Mouse (Mus musculus) hindbrain, postnatal 0 days (tissue): ENCODE results near the gene Rhbdl3. TPM values are rescaled to one million over a fixed set of nuclear protein-coding genes. Genes with fewer than 3 reads are reported as not detected.

ENCODE experiments used
- ATAC-seq: fragments of 200-750 bp; cut with Nextera tagmentation; 2 replicates; pipeline ENCODE4 v1.8.0; 2017; ENCODE audit warnings: mild to moderate bottlenecking, moderate TSS enrichment, moderate library complexity
- DNase-seq: peaks from one replicate; pipeline ENCODE4 v3.0.0-alpha.2; 2015; ENCODE audit warnings: low spot score
- H3K27ac ChIP-seq: fragments of 300-500 bp; sonication (generic); 2 replicates; pipeline ENCODE4 v1.5.1; 2014; ENCODE audit warnings: mild to moderate bottlenecking
- H3K27me3 ChIP-seq: fragments of 300-500 bp; sonication (generic); 2 replicates; pipeline ENCODE4 v1.6.1; 2014; ENCODE audit warnings: low read length, mixed read lengths; ENCODE audit not compliant: insufficient read depth
- H3K36me3 ChIP-seq: fragments of 300-500 bp; sonication (generic); 2 replicates; pipeline ENCODE4 v1.6.1; 2014; ENCODE audit warnings: low read length, mixed read lengths; ENCODE audit not compliant: insufficient read depth
- H3K4me1 ChIP-seq: fragments of 300-500 bp; sonication (generic); 2 replicates; pipeline ENCODE4 v1.6.1; 2014; ENCODE audit warnings: antibody characterized with exemption, low read length, mixed read lengths; ENCODE audit not compliant: insufficient read depth
- H3K4me2 ChIP-seq: fragments of 300-500 bp; sonication (generic); 2 replicates; pipeline ENCODE4 v1.6.1; 2014; ENCODE audit warnings: low read depth, mild to moderate bottlenecking, low read length, moderate library complexity, mixed read lengths
- H3K4me3 ChIP-seq: fragments of 300-500 bp; sonication (generic); 2 replicates; pipeline ENCODE4 v1.5.1; 2014; ENCODE audit warnings: low read length
- H3K9ac ChIP-seq: fragments of 300-500 bp; sonication (generic); replicated peaks from 2 replicates; pipeline ENCODE4 v1.6.1; 2014; ENCODE audit warnings: mild to moderate bottlenecking, low read length, moderate library complexity, mixed read lengths
- H3K9me3 ChIP-seq: fragments of 300-500 bp; sonication (generic); 2 replicates; pipeline ENCODE4 v1.6.1; 2016; ENCODE audit warnings: low read length, mixed read lengths
- CTCF ChIP-seq: IDR thresholded peaks from 2 replicates; pipeline ENCODE4 v1.5.1; 2016; ENCODE audit warnings: antibody characterized with exemption, control low read depth, low read depth
- WGBS: fragments of 180-500 bp; shearing (Covaris S2); extraction: QIAGEN DNeasy Blood & Tissue Kit; methylation state at CpG from one replicate; pipeline ENCODE4 v1.1.7; 2014; 5-methylcytosine and 5-hydroxymethylcytosine counted together
- polyA plus RNA-seq: library from polyadenylated mRNA; unstranded; fragments of >200 nt; fragmentation: Nextera tagmentation; extraction: Ambion mirVana; gene quantifications from 2 replicates; pipeline ENCODE4 v1.2.1, GENCODE M21; 2015
- total RNA-seq: library from RNA; depleted of rRNA; stranded (reverse); fragments of >200 nt; gene quantifications from 2 replicates; pipeline ENCODE4 v1.2.3, GENCODE M21; 2014

The Rhbdl3 gene
- total and polyA plus RNA-seq, 2 experiments from 2014 or later = 2.7 to 7.5 TPM

DNA sequence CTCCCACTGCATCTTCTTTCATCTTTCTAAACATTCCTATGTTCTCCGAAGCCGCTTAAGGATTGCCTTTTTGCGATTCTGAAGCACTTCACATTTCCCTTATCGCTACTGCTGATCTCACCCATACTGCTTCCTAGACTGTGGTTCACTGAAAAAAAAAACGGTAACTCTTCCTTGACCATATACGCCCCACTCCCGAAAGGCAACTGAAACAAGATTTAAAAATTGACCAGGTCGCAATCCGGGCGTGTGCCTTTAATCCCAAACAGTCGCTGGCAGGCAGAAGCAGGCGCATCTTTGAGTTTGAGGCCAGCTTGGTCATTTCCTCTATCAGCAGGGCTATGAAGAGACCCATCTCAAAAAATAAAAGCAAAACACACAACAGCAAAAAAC, 81.9 kb downstream of the Rhbdl3 start:
- H3K36me3 ChIP-seq = no peaks in the 10 kb centered on the region; the same call in 1 of the 2 replicates
- H3K9ac ChIP-seq = peak overlapping the region; percentile 84
- peak overlapping the region; percentile 73 for H3K4me2 ChIP-seq
- ATAC-seq = peak; percentile 47; the same call in 1 of the 2 replicates
- H3K27me3 ChIP-seq = no peaks in the 10 kb centered on the region
- TF ChIP-seq CTCF = no peak
- WGBS = 6% methylated on average over 12 of the region's 12 CpGs
- peak overlapping the region; percentile 60 for H3K4me3 ChIP-seq
- H3K27ac ChIP-seq = peak overlapping the region; percentile 90
- H3K4me1 ChIP-seq = peaks cover 16% of the 10 kb centered on the region
- peak; percentile 45 for DNase-seq
- no peaks in the 10 kb centered on the region for H3K9me3 ChIP-seq

DNA sequence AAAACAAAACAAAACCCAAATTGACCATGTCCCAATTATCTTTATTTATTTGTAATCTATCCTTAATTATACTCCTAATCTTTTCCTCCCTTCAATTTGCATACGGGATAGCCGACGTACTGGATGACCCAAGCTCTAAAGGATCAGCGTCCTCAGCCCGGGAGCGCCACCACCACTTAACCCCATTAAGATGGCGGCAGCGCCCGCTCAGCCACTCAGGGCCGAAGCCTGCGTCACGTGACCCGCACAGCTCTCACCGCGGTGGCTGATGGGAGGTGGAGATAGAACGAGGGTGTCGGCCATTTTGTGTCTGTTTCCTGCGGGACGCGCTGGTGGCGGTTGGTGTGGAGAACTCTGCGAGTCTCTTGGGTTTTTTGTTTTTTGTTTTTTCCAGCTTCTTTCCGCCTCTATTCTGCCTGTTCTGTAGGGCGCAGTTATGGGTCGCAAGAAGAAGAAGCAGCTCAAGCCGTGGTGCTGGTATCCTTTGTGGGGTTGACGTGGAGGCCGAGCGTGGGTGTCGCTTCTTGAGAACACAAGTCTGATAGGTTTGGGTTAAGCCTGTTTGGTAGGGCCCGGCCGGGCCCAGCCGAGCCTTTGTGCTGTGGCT, 82.4 kb downstream of the Rhbdl3 start, which contains the start of gene Zfp207:
Zfp207 (plus strand) TSS at position 261 of the 607 bp plus-strand sequence.
- TF ChIP-seq CTCF = no peak; the same call in 1 of the 2 replicates
- DNase-seq = peak; percentile 99
- Histone ChIP-seq H3K4me3 (peak within 1 kb of the TSS; percentile 60), H3K4me2 (peak within 1 kb of the TSS; percentile 83), H3K9ac (peak within 1 kb of the TSS; percentile 84), H3K4me1 (peaks cover 16% of the 10 kb centered on the region), H3K27me3 (no peaks in the 10 kb centered on the region), H3K9me3 (no peaks in the 10 kb centered on the region), H3K36me3 (no peaks in the 10 kb centered on the region; the same call in 1 of the 2 replicates), H3K27ac (peak within 1 kb of the TSS; percentile 90)
- ATAC-seq = peak; percentile 97
- WGBS = under 1% methylated on average over 33 of the region's 33 CpGs

DNA sequence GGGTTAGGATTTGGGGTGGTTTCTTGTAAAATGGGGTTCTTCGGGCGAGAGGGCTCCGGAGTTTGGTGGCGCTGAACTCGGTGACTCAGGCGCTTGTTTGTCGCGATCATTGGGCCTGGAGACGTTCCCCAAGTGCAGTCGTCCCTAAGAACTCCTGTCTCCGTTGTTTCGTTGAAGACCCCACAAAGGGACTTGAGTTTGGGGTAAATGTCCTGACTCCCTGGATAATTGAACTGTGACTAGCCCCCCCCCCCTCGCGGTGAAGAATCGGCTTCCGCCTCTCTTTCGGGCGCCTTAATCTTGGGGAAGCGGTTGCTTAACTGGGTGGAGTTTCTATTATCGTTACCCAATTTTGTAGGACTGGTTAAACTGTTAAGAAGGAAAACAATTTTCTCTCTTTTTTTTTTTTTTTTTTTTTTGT, 82.9 kb downstream of the Rhbdl3 start:
- Histone ChIP-seq H3K9me3 (no peaks in the 10 kb centered on the region), H3K4me2 (peak overlapping the region; percentile 83), H3K36me3 (no peaks in the 10 kb centered on the region; the same call in 1 of the 2 replicates), H3K27me3 (no peaks in the 10 kb centered on the region), H3K9ac (peak overlapping the region; percentile 84), H3K4me1 (peaks cover 16% of the 10 kb centered on the region), H3K27ac (peak overlapping the region; percentile 90), H3K4me3 (peak overlapping the region; percentile 60)
- no peak for TF ChIP-seq CTCF
- ATAC-seq (no peak), DNase-seq (peak; percentile 57)
- 0% methylated on average over 20 of the region's 20 CpGs for WGBS

DNA sequence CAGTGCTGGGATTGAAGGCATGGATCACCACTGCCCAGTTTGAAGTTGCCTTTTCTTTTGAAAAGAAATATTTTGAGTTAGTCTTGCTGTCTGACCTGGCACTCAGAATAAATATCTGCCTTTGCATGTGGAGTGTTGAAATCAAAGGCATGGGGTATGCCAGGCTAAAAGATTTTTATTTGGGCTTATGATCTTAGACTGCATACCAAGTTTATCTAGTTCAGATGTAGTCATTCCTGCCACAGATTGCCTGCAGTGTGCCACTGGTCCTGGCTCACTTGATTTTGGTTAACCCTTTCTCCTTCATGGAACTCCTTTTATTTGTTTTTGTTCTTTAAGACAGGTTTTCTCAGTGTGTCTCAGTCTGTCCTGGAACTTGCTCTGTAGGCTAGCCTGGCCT, 83.7 kb downstream of the Rhbdl3 start:
- H3K27ac ChIP-seq = no peak overlapping the region
- ATAC-seq = no peak
- H3K4me1 ChIP-seq = peaks cover 16% of the 10 kb centered on the region
- H3K4me3 ChIP-seq = peak overlapping the region; percentile 60
- no peaks in the 10 kb centered on the region for H3K9me3 ChIP-seq
- no peaks in the 10 kb centered on the region for H3K27me3 ChIP-seq
- H3K4me2 ChIP-seq = peak overlapping the region; percentile 83
- TF ChIP-seq CTCF = no peak
- H3K9ac ChIP-seq = peak overlapping the region; percentile 49
- H3K36me3 ChIP-seq = peaks cover 5% of the 10 kb centered on the region
- DNase-seq = no peak

DNA sequence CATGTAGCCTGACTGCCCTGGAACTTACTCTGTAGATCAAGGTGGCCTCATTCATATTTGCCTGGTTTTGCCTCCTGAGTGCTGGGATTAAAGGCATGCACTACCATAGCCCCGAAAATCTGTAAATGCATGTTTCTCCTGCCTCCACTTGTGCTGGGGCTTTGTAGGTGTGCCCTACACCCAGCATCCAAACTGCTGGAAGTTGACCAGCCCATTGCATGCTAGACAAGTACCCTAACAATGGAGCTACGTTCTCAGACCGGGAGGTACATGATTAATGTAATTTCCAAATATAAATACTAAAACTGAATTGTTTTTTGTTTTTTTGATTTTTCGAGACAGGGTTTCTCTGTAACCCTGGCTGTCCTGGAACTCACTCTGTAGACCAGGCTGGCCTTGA, 84.3 kb downstream of the Rhbdl3 start:
- Histone ChIP-seq H3K4me3 (peak overlapping the region; percentile 60), H3K9me3 (no peaks in the 10 kb centered on the region), H3K4me2 (peak overlapping the region; percentile 83), H3K27me3 (no peaks in the 10 kb centered on the region), H3K9ac (peak overlapping the region; percentile 49), H3K4me1 (peaks cover 16% of the 10 kb centered on the region), H3K36me3 (peaks cover 5% of the 10 kb centered on the region), H3K27ac (no peak overlapping the region)
- WGBS = 34% methylated on average over 4 of the region's 4 CpGs
- no peak for TF ChIP-seq CTCF
- ATAC-seq = no peak
- DNase-seq = no peak

DNA sequence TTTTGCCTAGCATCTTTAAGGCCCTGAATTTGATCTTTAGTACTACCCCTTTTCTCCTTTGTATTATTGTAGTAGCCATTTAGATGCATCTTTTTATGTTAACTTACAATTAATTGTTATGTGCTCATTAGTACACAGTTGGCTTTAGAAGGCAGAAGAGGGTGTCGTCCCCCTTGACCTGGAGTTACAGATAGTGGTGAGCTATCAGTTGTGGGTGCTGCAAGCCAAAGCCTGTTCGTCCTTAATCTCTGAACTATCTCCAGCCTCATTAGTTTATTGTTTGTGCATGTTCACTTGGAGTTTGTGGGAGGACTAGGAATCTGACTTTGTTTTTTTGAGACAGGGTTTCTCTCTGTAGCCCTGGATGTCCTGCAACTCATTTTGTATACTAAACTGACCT, 86.1 kb downstream of the Rhbdl3 start:
- H3K27ac ChIP-seq = no peak overlapping the region
- WGBS = 74% methylated on average over 2 of the region's 2 CpGs
- H3K4me2 ChIP-seq = peak overlapping the region; percentile 83
- H3K36me3 ChIP-seq = peaks cover 12% of the 10 kb centered on the region
- no peak overlapping the region for H3K4me3 ChIP-seq
- H3K4me1 ChIP-seq = peaks cover 16% of the 10 kb centered on the region
- ATAC-seq (no peak), DNase-seq (no peak)
- no peaks in the 10 kb centered on the region for H3K9me3 ChIP-seq
- TF ChIP-seq CTCF = no peak
- no peaks in the 10 kb centered on the region for H3K27me3 ChIP-seq
- no peak overlapping the region; the same call in 1 of the 2 replicates for H3K9ac ChIP-seq

DNA sequence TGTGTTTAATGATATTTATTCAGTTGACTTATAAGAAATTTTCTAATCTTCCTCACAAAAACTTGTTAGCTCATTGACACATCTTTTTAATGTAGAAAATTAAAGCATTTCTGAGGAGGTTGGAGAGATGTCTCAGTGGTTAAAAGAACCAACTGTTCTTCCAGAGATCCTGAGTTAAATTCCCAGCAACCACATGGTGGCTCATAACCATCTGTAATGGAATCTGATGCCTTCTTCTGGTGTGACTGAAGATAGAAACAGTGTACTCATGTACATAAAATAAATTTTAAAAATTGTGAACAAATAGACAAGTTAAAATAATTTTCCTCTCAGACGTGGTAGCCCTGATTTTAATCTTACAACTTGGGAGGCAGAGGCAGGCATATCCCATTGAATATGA, 89.2 kb downstream of the Rhbdl3 start:
- Histone ChIP-seq H3K36me3 (peaks cover 20% of the 10 kb centered on the region), H3K9ac (no peak overlapping the region), H3K9me3 (no peaks in the 10 kb centered on the region), H3K4me1 (peaks cover 12% of the 10 kb centered on the region; the same call in 1 of the 2 replicates), H3K4me3 (no peak overlapping the region), H3K4me2 (no peak overlapping the region), H3K27ac (no peak overlapping the region), H3K27me3 (no peaks in the 10 kb centered on the region)
- no peak for DNase-seq
- WGBS = 90% methylated on average over 1 of the region's 1 CpGs
- TF ChIP-seq CTCF = no peak
- ATAC-seq = no peak
